Mouse (Mus musculus) granulocyte monocyte progenitor cell, adult 5-6 weeks (primary cell): ENCODE results near the gene Srebf2. TPM values are rescaled to one million over a fixed set of nuclear protein-coding genes. Genes with fewer than 3 reads are reported as not detected.

Source experiments
- ATAC-seq: replicated peaks from 2 replicates; pipeline ENCODE4 v1.8.0; 2016; ENCODE audit warnings: mild to moderate bottlenecking, moderate TSS enrichment, inconsistent platforms; ENCODE audit not compliant: poor library complexity, severe bottlenecking
- total RNA-seq, 2 experiments: library from RNA; stranded (forward) in 1 of 2; stranded (reverse) in 1 of 2; fragments of 200-712, 200-1000 nt in 1 of 2; fragments of >200 nt in 1 of 2; fragmentation: Nextera tagmentation in 1 of 2; gene quantifications; 2 replicates each; pipeline ENCODE4 v1.2.3; 2014 to 2017

Srebf2 gene
- total RNA-seq, 2 experiments from 2014 or later = 16.5 to 19.0 TPM

- no peak for ATAC-seq
Observed at GRCm38 (mm10) chr15:82251579-82251978, 104.6 kb downstream of the Srebf2 start.

GRCm38 (mm10) chr15:82252097-82252496 lies 105.1 kb downstream of the Srebf2 start, which contains the start of gene 1500009C09Rik:
Gene 1500009C09Rik (plus strand): TSS chr15:82252397.
- no peak for ATAC-seq

Other genes starting within 250 kb of the Srebf2 start
- gene Polr3h, start 220.9 kb upstream of the Srebf2 start, total RNA-seq (2014; fragmentation: Nextera tagmentation) = 21.8 and 26.5 TPM in 2 replicates
- gene Polr3h, start 220.9 kb upstream of the Srebf2 start, total RNA-seq (2017) = 46.6 and 51.2 TPM in 2 replicates
- gene Csdc2, start 210.4 kb upstream of the Srebf2 start, total RNA-seq (2014; fragmentation: Nextera tagmentation) = not detected in 2 replicates
- not detected in 2 replicates for gene Csdc2, start 210.4 kb upstream of the Srebf2 start, total RNA-seq (2017)
- 32.6 and 32.7 TPM in 2 replicates for gene Pmm1, start 186.3 kb upstream of the Srebf2 start, total RNA-seq (2014; fragmentation: Nextera tagmentation)
- gene Pmm1, start 186.3 kb upstream of the Srebf2 start, total RNA-seq (2017) = 19.5 and 21.2 TPM in 2 replicates
- gene 1700029P11Rik, start 166.6 kb upstream of the Srebf2 start, total RNA-seq (2014; fragmentation: Nextera tagmentation) = not detected in 2 replicates
- not detected in 2 replicates for gene 1700029P11Rik, start 166.6 kb upstream of the Srebf2 start, total RNA-seq (2017)
- 104 and 120 TPM in 2 replicates for gene Xrcc6, start 159.3 kb upstream of the Srebf2 start, total RNA-seq (2014; fragmentation: Nextera tagmentation)
- gene Xrcc6, start 159.3 kb upstream of the Srebf2 start, total RNA-seq (2017) = 234 and 250 TPM in 2 replicates
- 26.3 and 34.9 TPM in 2 replicates for gene Desi1, start 113.3 kb upstream of the Srebf2 start, total RNA-seq (2014; fragmentation: Nextera tagmentation)
- 6.0 and 8.3 TPM in 2 replicates for gene Desi1, start 113.3 kb upstream of the Srebf2 start, total RNA-seq (2017)
- gene Snu13, start 99.6 kb upstream of the Srebf2 start, total RNA-seq (2014; fragmentation: Nextera tagmentation) = 254 and 268 TPM in 2 replicates
- 183 and 209 TPM in 2 replicates for gene Snu13, start 99.6 kb upstream of the Srebf2 start, total RNA-seq (2017)
- not detected in 2 replicates for gene 4930407I10Rik, start 88.0 kb upstream of the Srebf2 start, total RNA-seq (2014; fragmentation: Nextera tagmentation)
- not detected in 2 replicates for gene 4930407I10Rik, start 88.0 kb upstream of the Srebf2 start, total RNA-seq (2017)
- gene Mei1, start 77.2 kb upstream of the Srebf2 start, total RNA-seq (2014; fragmentation: Nextera tagmentation) = not detected in 2 replicates
- gene Mei1, start 77.2 kb upstream of the Srebf2 start, total RNA-seq (2017) = not detected in 2 replicates
- 11.0 and 26.5 TPM in 2 replicates for gene Ccdc134, start 19.3 kb upstream of the Srebf2 start, total RNA-seq (2014; fragmentation: Nextera tagmentation)
- 13.1 and 17.2 TPM in 2 replicates for gene Ccdc134, start 19.3 kb upstream of the Srebf2 start, total RNA-seq (2017)
- gene Shisa8, start 65.6 kb downstream of the Srebf2 start, total RNA-seq (2014; fragmentation: Nextera tagmentation) = not detected in 2 replicates
- gene Shisa8, start 65.6 kb downstream of the Srebf2 start, total RNA-seq (2017) = not detected in 2 replicates
- 0.49 TPM in 1 of 2 replicates, not detected in the other for gene Tnfrsf13c, start 77.2 kb downstream of the Srebf2 start, total RNA-seq (2014; fragmentation: Nextera tagmentation)
- 0.46 TPM in 1 of 2 replicates, not detected in the other for gene Tnfrsf13c, start 77.2 kb downstream of the Srebf2 start, total RNA-seq (2017)
- gene Cenpm, start 97.6 kb downstream of the Srebf2 start, total RNA-seq (2014; fragmentation: Nextera tagmentation) = 15.1 and 39.8 TPM in 2 replicates
- 21.9 and 22.0 TPM in 2 replicates for gene Cenpm, start 97.6 kb downstream of the Srebf2 start, total RNA-seq (2017)
- gene 1500009C09Rik, start 105.2 kb downstream of the Srebf2 start, total RNA-seq (2014; fragmentation: Nextera tagmentation) = not detected in 2 replicates
- gene 1500009C09Rik, start 105.2 kb downstream of the Srebf2 start, total RNA-seq (2017) = not detected in 2 replicates
- 0.28 and 1.1 TPM in 2 replicates for gene Sept3, start 127.7 kb downstream of the Srebf2 start, total RNA-seq (2014; fragmentation: Nextera tagmentation)
- 0.13 and 0.67 TPM in 2 replicates for gene Sept3, start 127.7 kb downstream of the Srebf2 start, total RNA-seq (2017)
- 0.52 TPM in 1 of 2 replicates, not detected in the other for gene Wbp2nl, start 151.8 kb downstream of the Srebf2 start, total RNA-seq (2014; fragmentation: Nextera tagmentation)
- gene Wbp2nl, start 151.8 kb downstream of the Srebf2 start, total RNA-seq (2017) = not detected in 2 replicates
- gene Naga, start 191.7 kb downstream of the Srebf2 start, total RNA-seq (2014; fragmentation: Nextera tagmentation) = 45.0 and 63.1 TPM in 2 replicates
- 34.0 and 50.4 TPM in 2 replicates for gene Naga, start 191.7 kb downstream of the Srebf2 start, total RNA-seq (2017)
- 2.7 and 5.4 TPM in 2 replicates for gene Pheta2, start 191.8 kb downstream of the Srebf2 start, total RNA-seq (2014; fragmentation: Nextera tagmentation)
- gene Pheta2, start 191.8 kb downstream of the Srebf2 start, total RNA-seq (2017) = 1.9 and 4.1 TPM in 2 replicates
- 192 and 201 TPM in 2 replicates for gene Smdt1, start 191.8 kb downstream of the Srebf2 start, total RNA-seq (2014; fragmentation: Nextera tagmentation)
- 84.4 and 94.6 TPM in 2 replicates for gene Smdt1, start 191.8 kb downstream of the Srebf2 start, total RNA-seq (2017)
- gene Ndufa6, start 207.1 kb downstream of the Srebf2 start, total RNA-seq (2014; fragmentation: Nextera tagmentation) = 266 and 267 TPM in 2 replicates
- gene Ndufa6, start 207.1 kb downstream of the Srebf2 start, total RNA-seq (2017) = 173 and 202 TPM in 2 replicates
- gene Cyp2d22, start 233.1 kb downstream of the Srebf2 start, total RNA-seq (2014; fragmentation: Nextera tagmentation) = 0.54 TPM in 1 of 2 replicates, not detected in the other
- not detected in 2 replicates for gene Cyp2d22, start 233.1 kb downstream of the Srebf2 start, total RNA-seq (2017)
- gene Cyp2d11, start 246.8 kb downstream of the Srebf2 start, total RNA-seq (2014; fragmentation: Nextera tagmentation) = not detected in 2 replicates
- not detected in 2 replicates for gene Cyp2d11, start 246.8 kb downstream of the Srebf2 start, total RNA-seq (2017)